Mouse (Mus musculus) bone marrow macrophage, adult 2 months (primary cell): Measurements from ENCODE around the gene Arrdc5.

Source experiments
- CTCF ChIP-seq: IDR thresholded peaks from 2 replicates; pipeline ENCODE4 v1.5.1; 2012; ENCODE audit warnings: low read depth, mild to moderate bottlenecking, low read length, moderate library complexity
- POLR2A ChIP-seq: IDR thresholded peaks from 2 replicates; pipeline ENCODE4 v1.6.1; 2012; ENCODE audit warnings: mild to moderate bottlenecking, low read depth, low read length, borderline replicate concordance

DNA sequence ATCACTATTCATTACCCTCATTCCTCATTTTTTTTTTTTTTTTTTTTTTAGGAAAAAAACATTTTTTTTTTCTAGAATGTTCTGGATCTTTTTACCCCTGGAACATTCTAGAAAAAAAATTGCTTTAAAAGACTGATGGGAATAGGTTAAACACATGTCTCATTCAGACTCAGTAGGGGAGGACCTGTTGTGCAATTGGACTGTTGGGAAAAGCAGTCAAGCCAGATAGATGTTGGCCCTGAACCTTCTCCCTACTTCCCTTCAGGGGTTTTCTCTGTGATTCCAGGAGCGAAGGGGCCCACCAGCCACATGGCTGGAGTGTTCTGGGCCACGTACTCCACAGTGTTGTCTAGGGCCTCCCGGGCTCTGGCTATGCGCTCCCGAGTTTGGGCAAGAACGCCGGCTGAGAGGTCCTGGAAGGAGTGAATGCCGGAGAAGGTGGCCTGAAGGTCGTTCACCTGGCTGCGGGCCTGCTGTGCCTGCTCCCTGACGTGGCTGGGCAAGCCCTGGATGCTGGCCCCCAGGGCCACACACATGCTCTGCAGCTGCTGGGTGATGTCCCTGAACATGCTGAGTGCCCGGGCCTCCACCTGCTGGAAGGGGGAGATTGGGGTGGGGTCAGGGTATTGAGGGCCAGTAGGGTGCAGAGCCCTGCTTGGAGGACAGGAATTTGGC, 20.5 kb downstream of the Arrdc5 start:
- TF ChIP-seq CTCF, result no peak
- TF ChIP-seq POLR2A, result no peak
